ENCODE assay signal across 9 mouse cellular contexts in genomic region chr4:134914122-134914863, GRCm38 (mm10). TPM values are rescaled to one million over a fixed set of nuclear protein-coding genes. Genes with fewer than 3 reads are reported as not detected.
DNase-seq lines count a peak whose midpoint lies in the region; ATAC-seq and TF ChIP-seq lines count a peak whose summit lies in the region.
"Had no signal": no experiment of that assay in that cellular context is flagged by ENCODE, and none has a peak within 500 bp of the region (broad histone marks: within the 10 kb centered on the region; RNA-seq: fewer than 3 reads in every experiment).

No protein-coding gene starts in this region.

- peaks cover 11% of the 10 kb centered on the region for H3K4me1 ChIP-seq in heart, adult 2 months (ENCODE audit: control insufficient read depth, insufficient read depth, low read length)
- H3K4me1 ChIP-seq in forebrain, embryonic 11.5 days (replicated peaks; ENCODE audit: control insufficient read depth, insufficient read depth, low read length), result peaks cover 3% of the 10 kb centered on the region; the same call in 1 of the 2 replicates
- H3K4me1 ChIP-seq in liver, embryonic 11.5 days (replicated peaks; ENCODE audit: control insufficient read depth, insufficient read depth, low read length), result peaks cover 32% of the 10 kb centered on the region
- H3K4me1 ChIP-seq in neural tube, embryonic 15.5 days, result peaks cover 21% of the 10 kb centered on the region

- ATAC-seq in CD4-positive, CD25-positive, alpha-beta regulatory T cell, adult 4 months, result peak; percentile 59
- ATAC-seq in forebrain, embryonic 11.5 days (replicated peaks; ENCODE audit: low FRiP score), result peak; percentile 55; the same call in 1 of the 2 replicates
- peak; percentile 70 for ATAC-seq in liver, embryonic 11.5 days (replicated peaks; ENCODE audit: low FRiP score)
- peak; percentile 77 for ATAC-seq in neural tube, embryonic 15.5 days (ENCODE audit: low FRiP score)

- peak overlapping the region; percentile 99 for H3K9ac ChIP-seq in heart, adult 2 months (ENCODE audit: low read depth, low read length)
- H3K9ac ChIP-seq in forebrain, embryonic 11.5 days (ENCODE audit: low read length), result peak overlapping the region; percentile 83
- H3K9ac ChIP-seq in liver, embryonic 11.5 days (ENCODE audit: low read depth, low read length), result peak overlapping the region; percentile 93
- H3K9ac ChIP-seq in neural tube, embryonic 15.5 days (replicated peaks), result peak overlapping the region; percentile 95

- no peak for TF ChIP-seq POLR2A in heart, adult 2 months (IDR thresholded peaks at IDR 0.05; ENCODE audit: insufficient read depth, low read depth, low read length)

- TF ChIP-seq EP300 in heart, adult 2 months (IDR thresholded peaks at IDR 0.05; ENCODE audit: insufficient read depth, low read depth, low read length), result no peak

- intact Hi-C loops in heart, adult 2 months (cut with DNase I), result loop anchor here (2.0 kb wide), 1 partner anchor 17 kb away; the partner anchor contains the start of gene Syf2
- intact Hi-C loops in heart, postnatal 10 days (cut with DNase I), result no loop called here

- H3K4me3 ChIP-seq in heart, adult 2 months, result peak overlapping the region; percentile 85
- H3K4me3 ChIP-seq in forebrain, embryonic 11.5 days (ENCODE audit: low read depth, low read length), result peak overlapping the region; percentile 85
- H3K4me3 ChIP-seq in liver, embryonic 11.5 days (ENCODE audit: low read depth, low read length), result peak overlapping the region; percentile 93
- H3K4me3 ChIP-seq in neural tube, embryonic 15.5 days (replicated peaks), result peak overlapping the region; percentile 97

- no peak for TF ChIP-seq CTCF in heart, adult 2 months (IDR thresholded peaks at IDR 0.05)

- peaks cover 4% of the 10 kb centered on the region; the same call in 1 of the 2 replicates for H3K36me3 ChIP-seq in heart, adult 2 months (ENCODE audit: control insufficient read depth, insufficient read depth, low read length)
- peaks cover 4% of the 10 kb centered on the region; the same call in 1 of the 2 replicates for H3K36me3 ChIP-seq in forebrain, embryonic 11.5 days (ENCODE audit: control insufficient read depth, insufficient read depth, low read length)
- peaks cover 10% of the 10 kb centered on the region for H3K36me3 ChIP-seq in liver, embryonic 11.5 days (ENCODE audit: control insufficient read depth, insufficient read depth, low read length)
- peaks cover 11% of the 10 kb centered on the region for H3K36me3 ChIP-seq in neural tube, embryonic 15.5 days

- no peaks in the 10 kb centered on the region for H3K27me3 ChIP-seq in heart, adult 2 months (ENCODE audit: control insufficient read depth, insufficient read depth, low read length)
- H3K27me3 ChIP-seq in forebrain, embryonic 11.5 days (ENCODE audit: control insufficient read depth, insufficient read depth, low read length), result no peaks in the 10 kb centered on the region
- H3K27me3 ChIP-seq in liver, embryonic 11.5 days (replicated peaks; ENCODE audit: control insufficient read depth, insufficient read depth, low read length), result no peaks in the 10 kb centered on the region
- H3K27me3 ChIP-seq in neural tube, embryonic 15.5 days (replicated peaks), result no peaks in the 10 kb centered on the region

- H3K4me2 ChIP-seq in forebrain, embryonic 11.5 days (ENCODE audit: low read depth, low read length, severe bottlenecking), result peak overlapping the region; percentile 75
- H3K4me2 ChIP-seq in liver, embryonic 11.5 days, result peak overlapping the region; percentile 68
- H3K4me2 ChIP-seq in neural tube, embryonic 15.5 days, result peak overlapping the region; percentile 71

- no peaks in the 10 kb centered on the region; the same call in none of the 2 replicates for H3K79me2 ChIP-seq in heart, adult 2 months (replicated peaks; ENCODE audit: control insufficient read depth, insufficient read depth, low read length)

- peak overlapping the region; percentile 94 for H3K27ac ChIP-seq in heart, adult 2 months
- peak overlapping the region; percentile 72 for H3K27ac ChIP-seq in forebrain, embryonic 11.5 days (ENCODE audit: low read depth, low read length)
- peak overlapping the region; percentile 99 for H3K27ac ChIP-seq in liver, embryonic 11.5 days (ENCODE audit: low read depth, low read length)
- peak overlapping the region; percentile 91 for H3K27ac ChIP-seq in neural tube, embryonic 15.5 days (replicated peaks)

- 1% methylated on average over 43 of the region's 43 CpGs for WGBS in heart, adult 2 months
- WGBS in forebrain, embryonic 11.5 days, result 2% methylated on average over 43 of the region's 43 CpGs
- 2% methylated on average over 43 of the region's 43 CpGs for WGBS in liver, embryonic 11.5 days
- WGBS in neural tube, embryonic 15.5 days, result under 1% methylated on average over 43 of the region's 43 CpGs

- no peak for DNase-seq in heart, adult 2 months
- DNase-seq in heart, postnatal 10 days, result no peak
- DNase-seq in forebrain, embryonic 11.5 days (ENCODE audit: low spot score), result no peak
- DNase-seq in liver, embryonic 11.5 days (ENCODE audit: low spot score), result no peak
- DNase-seq in frontal cortex, postnatal 25 days (ENCODE audit: low spot score in 2 of 2), result no peak
- no peak for DNase-seq in layer of hippocampus, adult 8-10 months (ENCODE audit: low spot score in 2 of 2)

- H3K9me3 ChIP-seq in forebrain, embryonic 11.5 days (ENCODE audit: control insufficient read depth, low read length), result no peaks in the 10 kb centered on the region; the same call in 1 of the 2 replicates
- no peaks in the 10 kb centered on the region for H3K9me3 ChIP-seq in liver, embryonic 11.5 days (ENCODE audit: control insufficient read depth, low read length)
- no peaks in the 10 kb centered on the region for H3K9me3 ChIP-seq in neural tube, embryonic 15.5 days (replicated peaks)

RNA-seq across cellular contexts. Expression of gene Tmem50a, which starts 0.5 kb away (rescaled TPM):
- 10 to 100 TPM; 59.3 to 69.2 TPM for total RNA-seq in heart, adult 2 months (2021)
- 81.8 and 106 TPM in 2 replicates for polyA plus RNA-seq in heart, adult 2 months (2012; rRNA removed)
- 10 to 100 TPM; 80.8 to 85.0 TPM for total RNA-seq in heart, postnatal 10 days (2021)
- polyA plus RNA-seq in CD4-positive, CD25-positive, alpha-beta regulatory T cell, adult 4 months (2017; shearing (Covaris generic)), result 100 to 1,000 TPM; 529 to 546 TPM
- polyA plus RNA-seq in forebrain, embryonic 11.5 days (2014; fragmentation: Nextera tagmentation; extraction: Ambion mirVana), result 114 and 117 TPM in 2 replicates
- polyA plus RNA-seq in liver, embryonic 11.5 days (2014; fragmentation: Nextera tagmentation; extraction: Ambion mirVana), result 129 and 131 TPM in 2 replicates
- polyA plus RNA-seq in neural tube, embryonic 15.5 days (2015; fragmentation: Nextera tagmentation; extraction: Ambion mirVana), result 198 and 218 TPM in 2 replicates
- 100 to 1,000 TPM; 113 to 123 (median 116) TPM for total RNA-seq in layer of hippocampus, adult 8-10 months (2022)

RNA-seq across cellular contexts. Expression of gene Rsrp1, which starts 9.1 kb away (rescaled TPM):
- total RNA-seq in heart, adult 2 months (2021), result 100 to 1,000 TPM; 137 to 175 TPM
- polyA plus RNA-seq in heart, adult 2 months (2012; rRNA removed), result 192 TPM in 2 replicates
- 100 to 1,000 TPM; 146 to 154 TPM for total RNA-seq in heart, postnatal 10 days (2021)
- polyA plus RNA-seq in CD4-positive, CD25-positive, alpha-beta regulatory T cell, adult 4 months (2017; shearing (Covaris generic)), result 100 to 1,000 TPM; 223 to 361 TPM
- polyA plus RNA-seq in forebrain, embryonic 11.5 days (2014; fragmentation: Nextera tagmentation; extraction: Ambion mirVana), result 332 and 356 TPM in 2 replicates
- 360 and 390 TPM in 2 replicates for polyA plus RNA-seq in liver, embryonic 11.5 days (2014; fragmentation: Nextera tagmentation; extraction: Ambion mirVana)
- 460 and 502 TPM in 2 replicates for polyA plus RNA-seq in neural tube, embryonic 15.5 days (2015; fragmentation: Nextera tagmentation; extraction: Ambion mirVana)
- total RNA-seq in layer of hippocampus, adult 8-10 months (2022), result 100 to 1,000 TPM; 246 to 317 (median 274) TPM

RNA-seq across cellular contexts. Expression of gene Syf2, which starts 16.4 kb away (rescaled TPM):
- 10 to 100 TPM; 48.7 to 61.1 TPM for total RNA-seq in heart, adult 2 months (2021)
- polyA plus RNA-seq in heart, adult 2 months (2012; rRNA removed), result 24.9 and 34.1 TPM in 2 replicates
- total RNA-seq in heart, postnatal 10 days (2021), result 10 to 100 TPM; 48.7 TPM
- polyA plus RNA-seq in CD4-positive, CD25-positive, alpha-beta regulatory T cell, adult 4 months (2017; shearing (Covaris generic)), result 100 to 1,000 TPM; 215 to 219 TPM
- 59.0 and 66.7 TPM in 2 replicates for polyA plus RNA-seq in forebrain, embryonic 11.5 days (2014; fragmentation: Nextera tagmentation; extraction: Ambion mirVana)
- polyA plus RNA-seq in liver, embryonic 11.5 days (2014; fragmentation: Nextera tagmentation; extraction: Ambion mirVana), result 83.9 and 89.4 TPM in 2 replicates
- polyA plus RNA-seq in neural tube, embryonic 15.5 days (2015; fragmentation: Nextera tagmentation; extraction: Ambion mirVana), result 55.7 and 62.0 TPM in 2 replicates
- total RNA-seq in layer of hippocampus, adult 8-10 months (2022), result 10 to 100 TPM; 45.5 to 65.0 (median 51.9) TPM

RNA-seq across cellular contexts. Expression of gene Rhd, which starts 50.0 kb away (rescaled TPM):
- total RNA-seq in heart, adult 2 months (2021), result 1 to 10 TPM; 3.2 to 5.7 TPM
- polyA plus RNA-seq in heart, adult 2 months (2012; rRNA removed), result 5.8 and 6.0 TPM in 2 replicates
- total RNA-seq in heart, postnatal 10 days (2021), result 1 to 10 TPM; 3.8 to 4.9 TPM
- under 1 TPM in 1 of 2 experiments, not detected in 1; 0.75 TPM for polyA plus RNA-seq in CD4-positive, CD25-positive, alpha-beta regulatory T cell, adult 4 months (2017; shearing (Covaris generic))
- polyA plus RNA-seq in forebrain, embryonic 11.5 days (2014; fragmentation: Nextera tagmentation; extraction: Ambion mirVana), result 15.9 and 21.6 TPM in 2 replicates
- polyA plus RNA-seq in liver, embryonic 11.5 days (2014; fragmentation: Nextera tagmentation; extraction: Ambion mirVana), result 213 and 235 TPM in 2 replicates
- polyA plus RNA-seq in neural tube, embryonic 15.5 days (2015; fragmentation: Nextera tagmentation; extraction: Ambion mirVana), result 1.6 and 1.9 TPM in 2 replicates
- not detected for total RNA-seq in layer of hippocampus, adult 8-10 months (2022)
- polyA plus RNA-seq: large intestine, adult 2 months had no signal
